Mouse (Mus musculus) stomach, postnatal 0 days (tissue): ENCODE measurements around the gene Cdh15.

Experiments used
- CTCF ChIP-seq: IDR thresholded peaks from 2 replicates; pipeline ENCODE4 v1.5.1; 2016; ENCODE audit warnings: antibody characterized with exemption, low read depth, mild to moderate bottlenecking, moderate library complexity
- EP300 ChIP-seq: optimal IDR thresholded peaks from 2 replicates; pipeline ENCODE3; 2016; ENCODE audit warnings: antibody characterized with exemption

- TF ChIP-seq CTCF (no peak), EP300 (no peak)
Measured at GRCm38 (mm10) chr8:122834416-122834815, 13.3 kb upstream of the Cdh15 start.
